Mouse (Mus musculus): ENCODE data around the gene Ghdc. TPM values are rescaled to one million over a fixed set of nuclear protein-coding genes. Genes with fewer than 3 reads are reported as not detected.

Gene Ghdc
- total and polyA plus RNA-seq, 3 experiments, result 5.7 to 9.2 TPM; not detected in 1

DNA sequence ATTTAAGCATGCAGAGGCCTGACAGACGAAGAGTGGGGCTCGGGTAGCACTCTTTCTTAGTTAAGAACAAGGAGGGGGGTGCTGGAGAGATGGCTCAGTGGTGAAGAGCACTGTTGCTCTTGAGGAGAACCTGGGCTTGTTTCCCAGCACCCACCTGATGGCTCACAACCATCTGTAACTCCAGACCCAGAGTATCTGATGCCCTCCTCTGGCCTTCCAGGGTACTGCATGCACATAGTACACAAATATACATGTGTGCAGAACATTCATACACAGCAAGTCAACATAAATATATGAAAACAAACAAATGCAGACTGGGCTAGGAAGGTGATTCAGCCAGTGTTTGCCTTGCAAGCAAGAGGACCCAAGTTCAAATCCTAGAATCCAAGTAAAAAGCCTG, 40.4 kb upstream of the Ghdc start:
- Histone ChIP-seq H3K27me3 (ENCODE audit: control insufficient read depth in 1 of 2, insufficient read depth in 2 of 2, low read length in 2 of 2) (no peaks in the 10 kb centered on the region), H3K9ac (ENCODE audit: control insufficient read depth, low read depth, low read length, poor library complexity, severe bottlenecking) (no peak overlapping the region)
- peak; percentile 41 for DNase-seq (ENCODE audit: low read depth, low spot score)

DNA sequence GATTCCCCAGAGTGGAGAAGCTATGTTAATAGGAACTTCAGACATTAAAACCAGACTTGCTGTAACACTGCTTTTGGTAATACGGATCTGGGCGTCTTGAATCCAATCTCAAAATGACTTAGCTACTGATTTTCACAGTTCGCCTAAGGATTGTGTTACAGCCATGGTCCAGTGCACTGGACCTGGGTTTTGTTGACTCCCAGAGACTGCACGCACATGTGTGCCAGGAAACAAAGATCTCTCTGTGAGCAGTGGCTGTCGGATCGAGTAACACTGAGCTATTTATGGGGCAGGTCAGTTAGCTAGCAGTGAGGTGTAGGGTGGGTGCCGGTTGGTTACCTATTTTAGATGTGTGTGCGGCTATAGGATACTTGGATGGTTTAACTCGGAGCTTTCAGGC, 39.8 kb upstream of the Ghdc start:
- Histone ChIP-seq H3K4me1 (ENCODE audit: control insufficient read depth in 1 of 2, insufficient read depth in 2 of 2, low read length in 2 of 2) (0 out of 4 replicates have a peak, but pooled peaks cover 0 to under 1% of the 10 kb centered on the region in 2 experiments), H3K36me3 (ENCODE audit: control insufficient read depth in 1 of 2, insufficient read depth in 2 of 2, low read length in 2 of 2) (peaks cover 0 to 4% of the 10 kb centered on the region in 2 experiments; a peak in 2 of 4 replicates), H3K9ac (ENCODE audit: control insufficient read depth, low read depth, low read length, poor library complexity, severe bottlenecking) (no peak overlapping the region), H3K79me2 (ENCODE audit: control insufficient read depth, insufficient read depth, low read length, poor library complexity) (0 out of 2 replicates have a peak, but pooled peaks cover 1% of the 10 kb centered on the region), H3K27ac (ENCODE audit: control insufficient read depth, low read depth, low read length) (no peak overlapping the region), H3K4me3 (ENCODE audit: control insufficient read depth in 1 of 2, insufficient read depth in 1 of 2, low read depth in 2 of 2, low read length in 2 of 2) (no peak overlapping the region), H3K9me3 (replicated peaks; ENCODE audit: insufficient read depth, low read length) (no peaks in the 10 kb centered on the region), H3K27me3 (ENCODE audit: control insufficient read depth in 1 of 2, insufficient read depth in 2 of 2, low read length in 2 of 2) (no peaks in the 10 kb centered on the region)
- TF ChIP-seq GABPA (IDR thresholded peaks at IDR 0.05; ENCODE audit: low read depth, low read length), result no peak
- TF ChIP-seq E2F4 (IDR thresholded peaks at IDR 0.05; ENCODE audit: borderline replicate concordance, low read depth, low read length), result no peak
- TF ChIP-seq JUND (IDR thresholded peaks at IDR 0.05; ENCODE audit: low read depth, low read length), result no peak
- no peak for TF ChIP-seq HCFC1 (IDR thresholded peaks at IDR 0.05; ENCODE audit: low read depth, low read length)
- TF ChIP-seq POLR2AphosphoS5 (IDR thresholded peaks at IDR 0.05; ENCODE audit: borderline replicate concordance, low read depth, low read length), result no peak
- no peak for TF ChIP-seq MXI1 (IDR thresholded peaks at IDR 0.05; ENCODE audit: low read depth, low read length)
- no peak for TF ChIP-seq CTCF (IDR thresholded peaks at IDR 0.05 in 2 of 3, conservative IDR thresholded peaks at IDR 0.05 in 1 of 3; ENCODE audit: control insufficient read depth in 1 of 3, insufficient read depth in 1 of 3, low read depth in 2 of 3, low read length in 3 of 3, poor library complexity in 1 of 3, severe bottlenecking in 1 of 3)
- TF ChIP-seq UBTF (IDR thresholded peaks at IDR 0.05; ENCODE audit: borderline replicate concordance, insufficient read depth, low read depth, low read length), result no peak
- TF ChIP-seq NRF1 (IDR thresholded peaks at IDR 0.05; ENCODE audit: insufficient read depth, low read depth, low read length, poor library complexity, severe bottlenecking), result no peak
- no peak for TF ChIP-seq TAL1 (IDR thresholded peaks at IDR 0.05; ENCODE audit: low read length)
- TF ChIP-seq ELF1 (IDR thresholded peaks at IDR 0.05; ENCODE audit: low read depth, low read length), result no peak
- no peak for TF ChIP-seq MYB (IDR thresholded peaks at IDR 0.05; ENCODE audit: low read depth, low read length)
- no peak for TF ChIP-seq RAD21 (IDR thresholded peaks at IDR 0.05; ENCODE audit: low read depth, low read length)
- TF ChIP-seq USF1 (IDR thresholded peaks at IDR 0.05; ENCODE audit: low read depth, low read length), result no peak
- TF ChIP-seq CHD1 (IDR thresholded peaks at IDR 0.05; ENCODE audit: low read depth, low read length), result no peak
- no peak for TF ChIP-seq POLR2A (IDR thresholded peaks at IDR 0.05; ENCODE audit: control insufficient read depth in 1 of 2, insufficient read depth in 1 of 2, low read depth in 1 of 2, low read length in 2 of 2, poor library complexity in 1 of 2)
- no peak for TF ChIP-seq CHD2 (IDR thresholded peaks at IDR 0.05; ENCODE audit: low read length)
- TF ChIP-seq KAT2A (conservative IDR thresholded peaks at IDR 0.05; ENCODE audit: low read depth, low read length), result no peak
- no peak for DNase-seq (ENCODE audit: low read depth, low spot score)

More for the DNA sequence above, 40.4 kb upstream of the Ghdc start:
- Histone ChIP-seq H3K36me3 (ENCODE audit: control insufficient read depth in 1 of 2, insufficient read depth in 2 of 2, low read length in 2 of 2) (peaks cover 0 to 4% of the 10 kb centered on the region in 2 experiments; a peak in 2 of 4 replicates), H3K4me1 (ENCODE audit: control insufficient read depth in 1 of 2, insufficient read depth in 2 of 2, low read length in 2 of 2) (peaks cover 0 to 7% of the 10 kb centered on the region in 2 experiments; a peak in 1 of 4 replicates), H3K4me3 (ENCODE audit: control insufficient read depth in 1 of 2, insufficient read depth in 1 of 2, low read depth in 2 of 2, low read length in 2 of 2) (no peak overlapping the region), H3K27ac (ENCODE audit: control insufficient read depth, low read depth, low read length) (no peak overlapping the region), H3K9me3 (replicated peaks; ENCODE audit: insufficient read depth, low read length) (no peaks in the 10 kb centered on the region), H3K79me2 (ENCODE audit: control insufficient read depth, insufficient read depth, low read length, poor library complexity) (0 out of 2 replicates have a peak, but pooled peaks cover 1% of the 10 kb centered on the region)
- peak; percentile 31 for TF ChIP-seq SMC3 (IDR thresholded peaks at IDR 0.05; ENCODE audit: low read depth, low read length)
- TF ChIP-seq MAFK (IDR thresholded peaks at IDR 0.05; ENCODE audit: borderline replicate concordance, low read depth, low read length), result no peak
- peak; percentile 23; the same call in 1 of the 2 replicates for TF ChIP-seq RAD21 (IDR thresholded peaks at IDR 0.05; ENCODE audit: low read depth, low read length)
- TF ChIP-seq CTCF (IDR thresholded peaks at IDR 0.05 in 2 of 3, conservative IDR thresholded peaks at IDR 0.05 in 1 of 3; ENCODE audit: control insufficient read depth in 1 of 3, insufficient read depth in 1 of 3, low read depth in 2 of 3, low read length in 3 of 3, poor library complexity in 1 of 3, severe bottlenecking in 1 of 3), result peak; percentile 39 to 57 (median 49)

Measured in MEL (cell line).